Mouse (Mus musculus): ENCODE measurements around the gene Stip1.

- TF ChIP-seq CTCF (IDR thresholded peaks at IDR 0.05; ENCODE audit: borderline replicate concordance, insufficient read depth, low read depth, low read length) (no peak), POLR2A (IDR thresholded peaks at IDR 0.05; ENCODE audit: borderline replicate concordance, insufficient read depth, low read length) (no peak)
Measured at GRCm38 (mm10) chr19:6978639-6978974, 61.2 kb downstream of the Stip1 start.
